Mouse (Mus musculus) CH12.LX (cell line): ENCODE results near the gene Wwtr1. TPM values are rescaled to one million over a fixed set of nuclear protein-coding genes. Genes with fewer than 3 reads are reported as not detected.

Source experiments
- DNase-seq: peaks from one replicate; pipeline ENCODE4 v3.0.0-alpha.2; 2013; ENCODE audit errors: extremely low read depth
- H3K27ac ChIP-seq: 2 replicates; pipeline ENCODE4 v1.5.1; 2012; ENCODE audit warnings: low read depth, mild to moderate bottlenecking, control low read depth, moderate library complexity; ENCODE audit not compliant: insufficient read depth
- H3K27me3 ChIP-seq: replicated peaks from 2 replicates; pipeline ENCODE3; 2012; ENCODE audit warnings: inconsistent platforms
- H3K36me3 ChIP-seq, 2 experiments: replicated peaks in 1 of 2; 2 replicates each; pipeline versions ENCODE3 to v1.6.1; 2012; ENCODE audit warnings: inconsistent platforms in 1 of 2, low read length in 1 of 2, mild to moderate bottlenecking in 1 of 2, mixed read lengths in 1 of 2, moderate library complexity in 1 of 2; ENCODE audit not compliant: control insufficient read depth in 1 of 2, insufficient read depth in 1 of 2
- H3K4me1 ChIP-seq, 2 experiments: 2 replicates each; pipeline ENCODE4 v1.6.1; 2012; ENCODE audit warnings: inconsistent platforms in 1 of 2, moderate library complexity in 1 of 2; ENCODE audit not compliant: insufficient read depth in 2 of 2, control insufficient read depth in 1 of 2
- H3K4me2 ChIP-seq: 2 replicates; pipeline ENCODE4 v1.6.1; 2012; ENCODE audit warnings: low read depth, mild to moderate bottlenecking, control low read depth; ENCODE audit not compliant: poor library complexity, insufficient read depth, severe bottlenecking
- H3K4me3 ChIP-seq, 3 experiments: fragments of 150-350 bp in 1 of 3; sonication (generic) in 1 of 3; replicated peaks in 1 of 3; 2 replicates each; pipeline versions ENCODE3 to v1.5.1; 2011 to 2012; ENCODE audit warnings: low read depth in 2 of 3, low read length in 2 of 3, mild to moderate bottlenecking in 2 of 3, moderate library complexity in 2 of 3, control low read depth in 1 of 3, improper control_type of control experiment in 1 of 3, inconsistent platforms in 1 of 3, mixed read lengths in 1 of 3; ENCODE audit not compliant: poor library complexity in 1 of 3
- H3K79me2 ChIP-seq: replicated peaks from 2 replicates; pipeline ENCODE4 v1.6.1; 2012; ENCODE audit warnings: mild to moderate bottlenecking, moderate library complexity; ENCODE audit not compliant: control insufficient read depth, poor library complexity, insufficient read depth, severe bottlenecking; ENCODE audit errors: extremely low read depth
- H3K9ac ChIP-seq: 2 replicates; pipeline ENCODE4 v1.6.1; 2012; ENCODE audit warnings: low read depth, mild to moderate bottlenecking, control low read depth, moderate library complexity; ENCODE audit not compliant: insufficient read depth
- H3K9me3 ChIP-seq: replicated peaks from 2 replicates; pipeline ENCODE3; 2012; ENCODE audit warnings: low read length, inconsistent platforms, mixed read lengths
- BHLHE40 ChIP-seq: IDR thresholded peaks from 2 replicates; pipeline ENCODE4 v1.6.1; 2011; ENCODE audit warnings: mild to moderate bottlenecking, low read depth, low read length, improper control_type of control experiment
- CHD1 ChIP-seq: IDR thresholded peaks from 2 replicates; pipeline ENCODE4 v1.6.1; 2012; ENCODE audit warnings: low read depth, low read length, improper control_type of control experiment, inconsistent platforms
- CHD2 ChIP-seq: IDR thresholded peaks from 2 replicates; pipeline ENCODE4 v1.6.1; 2011; ENCODE audit warnings: low read length, improper control_type of control experiment
- CTCF ChIP-seq, 2 experiments: IDR thresholded peaks in 1 of 2; conservative IDR thresholded peaks in 1 of 2; 2 replicates each; pipeline ENCODE4 v1.5.1; 2011 to 2012; ENCODE audit warnings: low read depth in 2 of 2, low read length in 2 of 2, improper control_type of control experiment in 1 of 2, inconsistent platforms in 1 of 2, mild to moderate bottlenecking in 1 of 2, moderate library complexity in 1 of 2
- E2F4 ChIP-seq: IDR thresholded peaks from 2 replicates; pipeline ENCODE4 v1.6.1; 2011; ENCODE audit warnings: low read depth, low read length, improper control_type of control experiment; ENCODE audit not compliant: insufficient replicate concordance
- ELF1 ChIP-seq: IDR thresholded peaks from 2 replicates; pipeline ENCODE4 v1.6.1; 2014; ENCODE audit warnings: low read depth, mild to moderate bottlenecking, inconsistent platforms, low read length, improper control_type of control experiment
- EP300 ChIP-seq: IDR thresholded peaks from 2 replicates; pipeline ENCODE4 v1.6.1; 2011; ENCODE audit warnings: low read length, improper control_type of control experiment
- ETS1 ChIP-seq: conservative IDR thresholded peaks from 2 replicates; pipeline ENCODE4 v1.6.1; 2012; ENCODE audit warnings: low read depth, mild to moderate bottlenecking, inconsistent platforms, low read length, improper control_type of control experiment, moderate library complexity
- GABPA ChIP-seq: IDR thresholded peaks from 2 replicates; pipeline ENCODE4 v1.6.1; 2012; ENCODE audit warnings: low read depth, low read length, improper control_type of control experiment, inconsistent platforms; ENCODE audit not compliant: insufficient replicate concordance
- HCFC1 ChIP-seq: IDR thresholded peaks from 2 replicates; pipeline ENCODE4 v1.6.1; 2012; ENCODE audit warnings: low read depth, mild to moderate bottlenecking, inconsistent platforms, low read length, improper control_type of control experiment
- IRF4 ChIP-seq: IDR thresholded peaks from 2 replicates; pipeline ENCODE4 v1.6.1; 2014; ENCODE audit warnings: low read depth, mild to moderate bottlenecking, inconsistent platforms, low read length, improper control_type of control experiment
- JUN ChIP-seq: IDR thresholded peaks from 2 replicates; pipeline ENCODE4 v1.6.1; 2011; ENCODE audit warnings: low read depth, mild to moderate bottlenecking, low read length, improper control_type of control experiment, moderate library complexity; ENCODE audit not compliant: insufficient read depth
- JUND ChIP-seq: conservative IDR thresholded peaks from 2 replicates; pipeline ENCODE4 v1.6.1; 2011; ENCODE audit warnings: low read depth, low read length, improper control_type of control experiment
- KAT2A ChIP-seq: IDR thresholded peaks from 2 replicates; pipeline ENCODE4 v1.6.1; 2012; ENCODE audit warnings: low read length, improper control_type of control experiment, inconsistent platforms; ENCODE audit not compliant: insufficient replicate concordance
- MAFK ChIP-seq: IDR thresholded peaks from 2 replicates; pipeline ENCODE4 v1.6.1; 2011; ENCODE audit warnings: low read length, improper control_type of control experiment; ENCODE audit not compliant: insufficient replicate concordance
- MAX ChIP-seq: IDR thresholded peaks from 2 replicates; pipeline ENCODE4 v1.6.1; 2011; ENCODE audit warnings: low read length, improper control_type of control experiment
- MAZ ChIP-seq: IDR thresholded peaks from 2 replicates; pipeline ENCODE4 v1.6.1; 2012; ENCODE audit warnings: low read depth, mild to moderate bottlenecking, inconsistent platforms, low read length, improper control_type of control experiment, moderate library complexity
- MEF2A ChIP-seq: IDR thresholded peaks from 2 replicates; pipeline ENCODE4 v1.6.1; 2014; ENCODE audit warnings: low read depth, mild to moderate bottlenecking, inconsistent platforms, low read length, improper control_type of control experiment, borderline replicate concordance
- MXI1 ChIP-seq: IDR thresholded peaks from 2 replicates; pipeline ENCODE4 v1.6.1; 2011; ENCODE audit warnings: mild to moderate bottlenecking, low read depth, low read length, improper control_type of control experiment
- MYC ChIP-seq: IDR thresholded peaks from 2 replicates; pipeline ENCODE4 v1.6.1; 2011; ENCODE audit warnings: low read depth, mild to moderate bottlenecking, improper control_type of control experiment, low read length
- NELFE ChIP-seq: IDR thresholded peaks from 2 replicates; pipeline ENCODE4 v1.6.1; 2011; ENCODE audit warnings: low read depth, low read length, improper control_type of control experiment
- NRF1 ChIP-seq: IDR thresholded peaks from 2 replicates; pipeline ENCODE4 v1.6.1; 2014; ENCODE audit warnings: low read depth, mild to moderate bottlenecking, inconsistent platforms, low read length, improper control_type of control experiment, moderate library complexity
- PAX5 ChIP-seq: IDR thresholded peaks from 2 replicates; pipeline ENCODE4 v1.6.1; 2012; ENCODE audit warnings: low read length, inconsistent platforms, mixed read lengths
- POLR2A ChIP-seq: IDR thresholded peaks from 2 replicates; pipeline ENCODE4 v1.6.1; 2011; ENCODE audit warnings: low read depth, mild to moderate bottlenecking, improper control_type of control experiment, low read length
- POLR2AphosphoS2 ChIP-seq: IDR thresholded peaks from 2 replicates; pipeline ENCODE4 v1.6.1; 2011; ENCODE audit warnings: low read depth, low read length, improper control_type of control experiment
- RAD21 ChIP-seq: IDR thresholded peaks from 2 replicates; pipeline ENCODE4 v1.6.1; 2011; ENCODE audit warnings: low read depth, mild to moderate bottlenecking, low read length, improper control_type of control experiment, moderate library complexity
- RCOR1 ChIP-seq: conservative IDR thresholded peaks from 2 replicates; pipeline ENCODE4 v1.6.1; 2012; ENCODE audit warnings: low read depth, mild to moderate bottlenecking, inconsistent platforms, low read length, improper control_type of control experiment
- SIN3A ChIP-seq: IDR thresholded peaks from 2 replicates; pipeline ENCODE4 v1.6.1; 2012; ENCODE audit warnings: low read length, improper control_type of control experiment, inconsistent platforms
- SMC3 ChIP-seq: IDR thresholded peaks from 2 replicates; pipeline ENCODE4 v1.6.1; 2011; ENCODE audit warnings: low read depth, low read length, improper control_type of control experiment
- TBP ChIP-seq: conservative IDR thresholded peaks from 2 replicates; pipeline ENCODE4 v1.6.1; 2011; ENCODE audit warnings: low read depth, low read length, improper control_type of control experiment
- TCF12 ChIP-seq: IDR thresholded peaks from 2 replicates; pipeline ENCODE4 v1.6.1; 2014; ENCODE audit warnings: low read depth, mild to moderate bottlenecking, inconsistent platforms, low read length, improper control_type of control experiment
- UBTF ChIP-seq: IDR thresholded peaks from 2 replicates; pipeline ENCODE4 v1.6.1; 2012; ENCODE audit warnings: low read depth, mild to moderate bottlenecking, inconsistent platforms, low read length, improper control_type of control experiment, moderate library complexity
- USF1 ChIP-seq: IDR thresholded peaks from 2 replicates; pipeline ENCODE4 v1.6.1; 2014; ENCODE audit warnings: low read depth, mild to moderate bottlenecking, inconsistent platforms, low read length, improper control_type of control experiment
- USF2 ChIP-seq: conservative IDR thresholded peaks from 2 replicates; pipeline ENCODE4 v1.6.1; 2011; ENCODE audit warnings: low read depth, low read length, improper control_type of control experiment
- ZC3H11A ChIP-seq: IDR thresholded peaks from 2 replicates; pipeline ENCODE4 v1.6.1; 2012; ENCODE audit warnings: low read depth, mild to moderate bottlenecking, inconsistent platforms, low read length, improper control_type of control experiment
- ZKSCAN1 ChIP-seq: IDR thresholded peaks from 2 replicates; pipeline ENCODE4 v1.6.1; 2012; ENCODE audit warnings: low read depth, inconsistent platforms, low read length, improper control_type of control experiment, borderline replicate concordance
- ZMIZ1 ChIP-seq: IDR thresholded peaks from 2 replicates; pipeline ENCODE4 v1.6.1; 2012; ENCODE audit warnings: low read depth, mild to moderate bottlenecking, inconsistent platforms, low read length, improper control_type of control experiment
- ZNF384 ChIP-seq: IDR thresholded peaks from 2 replicates; pipeline ENCODE4 v1.6.1; 2012; ENCODE audit warnings: low read depth, low read length, improper control_type of control experiment, inconsistent platforms
- dilution Hi-C: fragments of 300-500 bp; cut with MboI; formaldehyde crosslinking; loops from 2 replicates; pipeline ENCODE4 v1.14.3; 2020; ENCODE audit warnings: low sequenced_read_pairs; ENCODE audit not compliant: extremely low pct_unique_long_range_greater_than_20kb, extremely low pct_ligation_motif_present
- in situ Hi-C: fragments of 300-500 bp; cut with MboI; formaldehyde crosslinking; loops from 3 replicates; pipeline ENCODE4 v1.14.3; 2019; ENCODE audit warnings: low sequenced_read_pairs, low pct_ligation_motif_present, low pct_unique_long_range_greater_than_20kb, mixed read lengths
- polyA plus RNA-seq: library from polyadenylated mRNA; unstranded; fragments of >175 nt; gene quantifications from 2 replicates; pipeline ENCODE4 v1.2.1, GENCODE M21; 2012; ENCODE audit warnings: low read depth; ENCODE audit not compliant: insufficient read length
- total RNA-seq, 2 experiments: library from RNA; depleted of rRNA; stranded (reverse); fragments of 300-350 nt in 1 of 2; fragments of >200 nt in 1 of 2; gene quantifications; 2 replicates each; pipeline ENCODE4 v1.2.3; 2012 to 2014

Gene Wwtr1
- total and polyA plus RNA-seq, 3 experiments: 12.8 to 14.8 (median 13.5) TPM

DNA sequence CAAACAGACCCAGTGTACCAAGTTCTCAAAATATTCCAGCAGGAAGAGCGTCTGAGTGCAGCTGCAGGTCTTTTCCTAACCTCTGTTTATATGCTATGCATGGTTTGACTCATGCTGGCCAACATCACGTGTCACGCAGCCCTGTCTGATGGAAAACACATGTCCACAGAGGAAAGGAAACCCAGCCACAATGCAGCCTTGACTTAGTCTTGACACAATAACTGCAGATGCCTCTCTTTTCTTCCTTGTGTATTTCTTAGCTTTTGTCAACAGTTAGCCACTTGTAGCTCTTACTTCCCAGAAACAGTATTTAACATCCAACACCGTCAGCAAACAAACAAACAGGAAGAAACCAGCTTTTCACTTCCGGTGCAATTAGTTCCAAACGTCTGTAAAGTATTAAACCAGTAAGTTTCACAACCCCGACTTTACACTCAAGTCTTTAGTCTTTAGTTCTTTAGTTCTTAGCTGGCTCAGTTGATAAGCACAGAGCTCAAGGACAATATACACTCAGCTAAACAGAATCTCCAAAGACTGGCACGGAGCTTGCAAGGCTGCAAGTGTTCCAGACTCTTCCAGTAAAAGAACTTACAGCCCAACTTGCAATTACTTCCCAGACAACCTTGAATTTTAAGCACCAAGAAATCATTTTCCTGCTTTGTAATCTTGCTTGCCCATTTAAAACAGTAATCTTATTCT, 88.1 kb downstream of the Wwtr1 start:
- DNase-seq: peak; percentile 49
- Histone ChIP-seq H3K27me3 (no peaks in the 10 kb centered on the region), H3K9me3 (no peaks in the 10 kb centered on the region), H3K4me1 (peaks cover 4 to 43% of the 10 kb centered on the region in 2 experiments; a peak in 3 of 4 replicates), H3K4me3 (no peak overlapping the region), H3K27ac (no peak overlapping the region), H3K36me3 (peaks cover 0 to 10% of the 10 kb centered on the region in 2 experiments), H3K4me2 (0 out of 2 replicates have a peak overlapping the region, but pooled peaks have one; percentile 10), H3K9ac (no peak overlapping the region)
- in situ Hi-C loops (no loop called here), dilution Hi-C loops (no loop called here)
- no peak for TF ChIP-seq POLR2AphosphoS2
- no peak for TF ChIP-seq HCFC1
- no peak for TF ChIP-seq POLR2A
- peak; percentile 53 for TF ChIP-seq MEF2A
- TF ChIP-seq IRF4: peak; percentile 78
- peak; percentile 52; the same call in 1 of the 2 replicates for TF ChIP-seq MXI1
- no peak for TF ChIP-seq ZKSCAN1
- peak; percentile 74 for TF ChIP-seq EP300
- TF ChIP-seq SMC3: no peak
- no peak for TF ChIP-seq JUN
- no peak for TF ChIP-seq JUND
- no peak for TF ChIP-seq ELF1
- no peak for TF ChIP-seq SIN3A
- peak; percentile 88 for TF ChIP-seq ETS1
- no peak for TF ChIP-seq E2F4
- TF ChIP-seq CTCF (conservative IDR thresholded peaks at IDR 0.05 in 1 of 2, IDR thresholded peaks at IDR 0.05 in 1 of 2; ENCODE audit: low read depth in 2 of 2, low read length in 2 of 2): no peak
- peak; percentile 97 for TF ChIP-seq BHLHE40
- no peak for TF ChIP-seq CHD2
- TF ChIP-seq TCF12: peak; percentile 70; the same call in 1 of the 2 replicates
- TF ChIP-seq TBP: no peak
- peak; percentile 37; the same call in 1 of the 2 replicates for TF ChIP-seq USF1
- TF ChIP-seq ZMIZ1: no peak
- 0 out of 2 replicates have a peak, but pooled peaks have one; percentile 51 for TF ChIP-seq MYC
- TF ChIP-seq ZNF384: no peak
- TF ChIP-seq NELFE: no peak
- no peak for TF ChIP-seq NRF1
- no peak for TF ChIP-seq GABPA
- TF ChIP-seq RAD21: no peak
- no peak for TF ChIP-seq UBTF
- TF ChIP-seq RCOR1: no peak
- TF ChIP-seq USF2: peak; percentile 27; the same call in 1 of the 2 replicates
- TF ChIP-seq KAT2A: no peak
- no peak for TF ChIP-seq CHD1
- TF ChIP-seq MAFK: no peak
- TF ChIP-seq MAZ: no peak
- TF ChIP-seq PAX5: no peak
- peak; percentile 85 for TF ChIP-seq MAX
- TF ChIP-seq ZC3H11A: no peak
- TF ChIP-seq, all 38 proteins: peak for 11
- no peaks in the 10 kb centered on the region; the same call in 1 of the 2 replicates for H3K79me2 ChIP-seq
